Comparison of ENCODE assay signal across 8 mouse cellular contexts in genomic region chr14:41072229-41072943, GRCm38 (mm10). TPM values are rescaled to one million over a fixed set of nuclear protein-coding genes. Genes with fewer than 3 reads are reported as not detected.
DNase-seq lines count a peak whose midpoint lies in the region; ATAC-seq lines count a peak whose summit lies in the region.

Dydc1 (plus strand) TSS chr14:41072911.

- peak; percentile 36 for DNase-seq in CD4-positive, CD25-positive, alpha-beta regulatory T cell, adult 2 months (ENCODE audit: low read depth, low spot score)
- peak; percentile 66 for DNase-seq in gastrocnemius, postnatal 10 days
- peak; percentile 85 to 87 for DNase-seq in left cerebral cortex, postnatal 25 days (ENCODE audit: low spot score in 2 of 2)
- peak; percentile 82 for DNase-seq in mesoderm, embryonic 11.5 days (ENCODE audit: low read depth, low spot score)
- peak; percentile 90 for DNase-seq in right cerebral cortex, postnatal 4 days

- no peak within 1 kb of the TSS for H3K9ac ChIP-seq in intestine, embryonic 16.5 days (ENCODE audit: low read depth, low read length)

- H3K4me2 ChIP-seq in intestine, embryonic 16.5 days (ENCODE audit: low read depth, low read length), result peak within 1 kb of the TSS; percentile 63

- H3K9me3 ChIP-seq in intestine, embryonic 16.5 days (ENCODE audit: control insufficient read depth, low read length), result no peaks in the 10 kb centered on the region

- peak within 1 kb of the TSS; percentile 45 for H3K4me3 ChIP-seq in intestine, embryonic 16.5 days (ENCODE audit: low read length)

- H3K27ac ChIP-seq in intestine, embryonic 16.5 days (ENCODE audit: low read length), result no peak within 1 kb of the TSS

- peaks cover 4% of the 10 kb centered on the region; the same call in 1 of the 2 replicates for H3K4me1 ChIP-seq in intestine, embryonic 16.5 days (ENCODE audit: control insufficient read depth, insufficient read depth, low read length)

- ATAC-seq in CD4-positive, CD25-positive, alpha-beta regulatory T cell, adult 4 months, result no peak
- ATAC-seq in common myeloid progenitor, adult 5-6 weeks (replicated peaks; ENCODE audit: low read depth, poor library complexity, severe bottlenecking), result peak; percentile 80
- peak; percentile 81 for ATAC-seq in intestine, embryonic 16.5 days

- intact Hi-C loops in left cerebral cortex, postnatal 25 days (cut with DNase I), result no loop called here

- no peaks in the 10 kb centered on the region for H3K27me3 ChIP-seq in intestine, embryonic 16.5 days (replicated peaks; ENCODE audit: control insufficient read depth, insufficient read depth, low read length)

- 13% methylated on average over 23 of the region's 23 CpGs for WGBS in intestine, embryonic 16.5 days

- H3K36me3 ChIP-seq in intestine, embryonic 16.5 days (ENCODE audit: control insufficient read depth, insufficient read depth, low read length), result no peaks in the 10 kb centered on the region

RNA-seq across cellular contexts. Expression of gene Dydc1, which starts in this region (rescaled TPM):
- polyA plus RNA-seq in CD4-positive, CD25-positive, alpha-beta regulatory T cell, adult 4 months (2017; shearing (Covaris generic)), result not detected
- not detected in 2 replicates for total RNA-seq in common myeloid progenitor, adult 5-6 weeks (2017)
- total RNA-seq in gastrocnemius, postnatal 10 days (2021), result not detected
- polyA plus RNA-seq in intestine, embryonic 16.5 days (2015; fragmentation: Nextera tagmentation; extraction: Ambion mirVana), result not detected in 2 replicates
- total RNA-seq in left cerebral cortex, postnatal 25 days (2021), result not detected

Comparison
In these comparisons a context has a peak if more than half of its experiments do, and no peak if none do; other contexts are left out.
1. Peak in ATAC-seq in common myeloid progenitor, adult 5-6 weeks; RNA of the gene not detected or under 1 TPM.
2. Peak in DNase-seq in gastrocnemius, postnatal 10 days; RNA of the gene not detected or under 1 TPM.
3. Peak in ATAC-seq, H3K4me3 ChIP-seq and H3K4me2 ChIP-seq in intestine, embryonic 16.5 days; RNA of the gene not detected or under 1 TPM.
4. Peak in DNase-seq in left cerebral cortex, postnatal 25 days; RNA of the gene not detected or under 1 TPM.
5. DNase-seq: peak in every context shown above with its lines; median percentile 90 in right cerebral cortex, postnatal 4 days; 86 in left cerebral cortex, postnatal 25 days; 82 in mesoderm, embryonic 11.5 days; 66 in gastrocnemius, postnatal 10 days; 36 in CD4-positive, CD25-positive, alpha-beta regulatory T cell, adult 2 months.